Mouse (Mus musculus): ENCODE measurements at regions not wholly inside any gene's neighbourhood (a gene's known extent, or its start where the extent isn't known, plus 50 kb on each side); places are given as distances from the start of the nearest gene placed in this dataset.

DNA sequence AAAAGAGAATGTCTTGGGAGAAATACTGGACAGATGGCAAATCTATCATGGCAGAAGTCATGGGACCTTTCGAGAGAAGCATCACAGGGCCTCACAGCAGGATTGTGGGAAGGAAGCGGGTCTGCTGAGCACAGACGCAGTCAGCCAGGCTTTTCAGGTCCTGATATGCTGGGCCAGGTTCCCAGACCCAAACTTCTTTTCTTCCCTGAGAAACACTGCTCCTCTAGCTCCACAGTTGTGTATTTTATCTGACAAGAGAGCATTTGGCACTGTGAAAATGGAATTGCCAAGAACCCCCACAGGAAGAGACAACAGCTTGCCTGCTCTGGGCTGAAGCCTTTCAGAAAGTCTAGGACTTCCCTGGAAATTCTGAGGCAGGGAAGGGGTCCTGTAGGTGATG, 73.4 kb upstream of the Topaz1 start:
- TF ChIP-seq POLR2A (IDR thresholded peaks at IDR 0.05; ENCODE audit: borderline replicate concordance, extremely low read depth, insufficient read depth, insufficient read length, poor library complexity, severe bottlenecking), result no peak
- no peak for TF ChIP-seq CTCF (IDR thresholded peaks at IDR 0.05; ENCODE audit: borderline replicate concordance, extremely low read depth, insufficient read depth, insufficient read length)
